Mouse (Mus musculus): Measurements from ENCODE around the gene Scn9a. TPM values are rescaled to one million over a fixed set of nuclear protein-coding genes. Genes with fewer than 3 reads are reported as not detected.
A peak's percentile ranks its signal among the peaks of the same experiment; 100 is the strongest.

Scn9a gene
- polyA plus RNA-seq, 1 experiment = 0.44 TPM

DNA sequence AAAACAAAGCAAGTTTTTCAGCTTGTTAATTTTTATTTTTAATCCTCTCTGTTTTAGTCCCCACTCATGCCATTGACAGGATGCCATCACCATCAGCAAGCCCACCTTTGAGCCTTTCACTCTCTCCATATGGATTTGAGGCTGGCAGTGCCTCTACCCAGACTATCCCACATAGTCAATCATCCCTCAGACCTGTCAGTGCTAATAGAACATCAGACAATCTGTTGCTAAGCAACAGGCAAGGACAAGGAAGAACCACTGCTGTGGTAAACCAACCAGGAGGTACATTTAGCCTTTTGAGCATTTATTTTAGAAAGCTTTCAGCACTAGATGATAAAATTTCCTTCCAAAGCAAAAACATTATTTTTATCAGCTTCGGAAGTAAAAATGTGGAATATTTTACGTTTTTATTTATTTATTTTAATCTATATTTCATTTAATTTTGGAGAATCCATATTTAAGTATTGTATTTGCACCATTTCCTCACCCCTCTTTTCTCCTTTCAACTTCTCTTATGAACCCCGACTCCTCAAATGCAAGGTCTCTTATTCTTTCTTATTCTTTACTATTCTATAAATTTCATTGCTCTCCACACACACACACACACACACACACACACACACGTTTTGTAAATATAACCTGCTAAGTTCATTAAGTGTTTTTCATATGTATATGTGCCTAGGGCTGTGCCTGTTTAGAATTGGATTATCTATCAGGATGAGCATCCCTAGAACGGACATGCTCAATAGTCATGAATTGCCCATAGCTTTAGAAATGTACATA, 54.5 kb downstream of the Scn9a start:
- no peak for TF ChIP-seq POLR2A (IDR thresholded peaks at IDR 0.05; ENCODE audit: extremely low read depth, insufficient read depth, low read length)
- Histone ChIP-seq H3K4me1 (ENCODE audit: control insufficient read depth, insufficient read depth, low read length) (no peaks in the 10 kb centered on the region), H3K4me3 (ENCODE audit: insufficient read depth, low read length) (no peak overlapping the region), H3K27ac (ENCODE audit: insufficient read depth, low read length) (no peak overlapping the region)

- Histone ChIP-seq H3K4me3 (ENCODE audit: insufficient read depth, low read length) (no peak overlapping the region), H3K27ac (ENCODE audit: insufficient read depth, low read length) (no peak overlapping the region), H3K4me1 (ENCODE audit: control insufficient read depth, insufficient read depth, low read length) (no peaks in the 10 kb centered on the region)
- no peak for TF ChIP-seq CTCF (IDR thresholded peaks at IDR 0.05; ENCODE audit: extremely low read depth, insufficient read depth, low read length)
- TF ChIP-seq POLR2A (IDR thresholded peaks at IDR 0.05; ENCODE audit: extremely low read depth, insufficient read depth, low read length) = no peak
These were observed 86.5 kb downstream of the Scn9a start for GRCm38 (mm10) chr2:66548254-66548653.

- Histone ChIP-seq H3K4me3 (ENCODE audit: insufficient read depth, low read length) (no peak overlapping the region), H3K27ac (ENCODE audit: insufficient read depth, low read length) (no peak overlapping the region), H3K4me1 (ENCODE audit: control insufficient read depth, insufficient read depth, low read length) (no peaks in the 10 kb centered on the region)
- TF ChIP-seq POLR2A (IDR thresholded peaks at IDR 0.05; ENCODE audit: extremely low read depth, insufficient read depth, low read length) = no peak
- TF ChIP-seq CTCF (IDR thresholded peaks at IDR 0.05; ENCODE audit: extremely low read depth, insufficient read depth, low read length) = no peak
These were observed 114.8 kb downstream of the Scn9a start for GRCm38 (mm10) chr2:66519966-66520365.

GRCm38 (mm10) chr2:66511424-66511823, 123.3 kb downstream of the Scn9a start:
- no peak for TF ChIP-seq POLR2A (IDR thresholded peaks at IDR 0.05; ENCODE audit: extremely low read depth, insufficient read depth, low read length)
- no peak for TF ChIP-seq CTCF (IDR thresholded peaks at IDR 0.05; ENCODE audit: extremely low read depth, insufficient read depth, low read length)
- H3K4me3 ChIP-seq (ENCODE audit: insufficient read depth, low read length) = no peak overlapping the region
- H3K4me1 ChIP-seq (ENCODE audit: control insufficient read depth, insufficient read depth, low read length) = no peaks in the 10 kb centered on the region
- H3K27ac ChIP-seq (ENCODE audit: insufficient read depth, low read length) = no peak overlapping the region

DNA sequence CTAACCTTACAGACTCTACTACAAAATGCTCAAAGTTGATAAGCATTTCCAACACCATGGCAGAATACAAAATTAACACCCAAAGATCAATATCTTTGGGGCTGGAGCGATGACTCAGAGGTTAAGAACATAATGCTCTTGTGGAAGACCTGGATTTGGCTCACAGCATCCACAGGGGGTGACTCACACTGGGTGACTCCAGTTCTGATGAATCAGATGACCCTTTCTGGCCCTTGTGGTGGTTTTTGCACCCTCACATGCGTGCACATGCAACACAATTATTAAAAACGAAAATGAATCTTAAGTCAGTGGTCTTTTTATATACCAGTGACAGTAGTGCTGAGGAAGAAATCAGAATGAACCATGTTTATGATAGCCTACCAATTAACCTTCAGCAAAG, 126.7 kb downstream of the Scn9a start:
- no peak for TF ChIP-seq POLR2A (IDR thresholded peaks at IDR 0.05; ENCODE audit: extremely low read depth, insufficient read depth, low read length)
- TF ChIP-seq CTCF (IDR thresholded peaks at IDR 0.05; ENCODE audit: extremely low read depth, insufficient read depth, low read length) = no peak

GRCm38 (mm10) chr2:66507616-66508015, 127.1 kb downstream of the Scn9a start:
- Histone ChIP-seq H3K4me1 (ENCODE audit: control insufficient read depth, insufficient read depth, low read length) (no peaks in the 10 kb centered on the region), H3K4me3 (ENCODE audit: insufficient read depth, low read length) (no peak overlapping the region), H3K27ac (ENCODE audit: insufficient read depth, low read length) (no peak overlapping the region)
- TF ChIP-seq POLR2A (IDR thresholded peaks at IDR 0.05; ENCODE audit: extremely low read depth, insufficient read depth, low read length) (no peak), CTCF (IDR thresholded peaks at IDR 0.05; ENCODE audit: extremely low read depth, insufficient read depth, low read length) (no peak)

More for the DNA sequence above, 126.7 kb downstream of the Scn9a start:
- no peak overlapping the region for H3K4me3 ChIP-seq (ENCODE audit: insufficient read depth, low read length)
- no peak overlapping the region for H3K27ac ChIP-seq (ENCODE audit: insufficient read depth, low read length)
- H3K4me1 ChIP-seq (ENCODE audit: control insufficient read depth, insufficient read depth, low read length) = no peaks in the 10 kb centered on the region

DNA sequence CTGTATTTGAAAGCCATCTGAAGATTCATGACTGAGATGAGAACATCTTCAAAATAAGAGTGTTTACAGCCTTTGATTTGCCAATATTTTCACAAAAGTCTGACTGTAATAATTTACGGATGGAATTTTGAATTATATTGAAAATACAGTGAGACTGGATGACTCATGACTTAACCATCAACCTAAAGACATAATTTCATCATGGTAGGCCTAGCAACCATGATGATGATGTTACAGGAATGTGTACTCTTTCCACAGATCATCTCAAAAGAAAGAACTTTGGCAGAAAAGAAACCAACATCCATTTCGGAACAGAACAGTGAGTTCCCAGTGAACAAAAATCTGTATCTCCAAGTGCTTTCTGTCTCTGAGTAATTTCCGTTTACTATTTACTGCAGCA, 132.6 kb downstream of the Scn9a start:
- Histone ChIP-seq H3K27ac (ENCODE audit: insufficient read depth, low read length) (no peak overlapping the region), H3K4me1 (ENCODE audit: control insufficient read depth, insufficient read depth, low read length) (no peaks in the 10 kb centered on the region), H3K4me3 (ENCODE audit: insufficient read depth, low read length) (no peak overlapping the region)
- TF ChIP-seq POLR2A (IDR thresholded peaks at IDR 0.05; ENCODE audit: extremely low read depth, insufficient read depth, low read length) = no peak
- no peak for TF ChIP-seq CTCF (IDR thresholded peaks at IDR 0.05; ENCODE audit: extremely low read depth, insufficient read depth, low read length)

DNA sequence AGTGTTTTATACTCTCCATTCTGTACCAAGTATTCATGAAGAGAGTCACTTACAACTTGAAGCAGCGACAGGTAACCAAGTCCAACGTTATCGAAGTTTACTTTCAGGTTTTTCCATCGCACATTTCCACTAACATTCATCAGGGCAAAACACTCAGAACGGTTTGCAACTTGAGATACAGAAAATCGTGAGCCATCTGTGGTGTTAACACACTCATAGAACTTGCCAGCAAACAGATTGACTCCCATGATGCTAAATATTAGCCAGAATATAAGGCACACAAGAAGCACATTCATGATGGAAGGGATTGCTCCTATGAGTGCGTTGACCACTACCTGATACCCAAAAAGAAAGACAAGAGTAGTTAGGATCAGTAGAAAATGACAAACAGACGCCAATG, 140.2 kb downstream of the Scn9a start:
- H3K4me1 ChIP-seq (ENCODE audit: control insufficient read depth, insufficient read depth, low read length) = no peaks in the 10 kb centered on the region
- H3K4me3 ChIP-seq (ENCODE audit: insufficient read depth, low read length) = no peak overlapping the region
- H3K27ac ChIP-seq (ENCODE audit: insufficient read depth, low read length) = no peak overlapping the region
- TF ChIP-seq CTCF (IDR thresholded peaks at IDR 0.05; ENCODE audit: extremely low read depth, insufficient read depth, low read length) (no peak), POLR2A (IDR thresholded peaks at IDR 0.05; ENCODE audit: extremely low read depth, insufficient read depth, low read length) (no peak)

- TF ChIP-seq POLR2A (IDR thresholded peaks at IDR 0.05; ENCODE audit: extremely low read depth, insufficient read depth, low read length) = no peak
- TF ChIP-seq CTCF (IDR thresholded peaks at IDR 0.05; ENCODE audit: extremely low read depth, insufficient read depth, low read length) = no peak
- H3K4me1 ChIP-seq (ENCODE audit: control insufficient read depth, insufficient read depth, low read length) = no peaks in the 10 kb centered on the region
- no peak overlapping the region for H3K4me3 ChIP-seq (ENCODE audit: insufficient read depth, low read length)
- H3K27ac ChIP-seq (ENCODE audit: insufficient read depth, low read length) = no peak overlapping the region
These were observed 156.4 kb downstream of the Scn9a start for GRCm38 (mm10) chr2:66478395-66478794.

DNA sequence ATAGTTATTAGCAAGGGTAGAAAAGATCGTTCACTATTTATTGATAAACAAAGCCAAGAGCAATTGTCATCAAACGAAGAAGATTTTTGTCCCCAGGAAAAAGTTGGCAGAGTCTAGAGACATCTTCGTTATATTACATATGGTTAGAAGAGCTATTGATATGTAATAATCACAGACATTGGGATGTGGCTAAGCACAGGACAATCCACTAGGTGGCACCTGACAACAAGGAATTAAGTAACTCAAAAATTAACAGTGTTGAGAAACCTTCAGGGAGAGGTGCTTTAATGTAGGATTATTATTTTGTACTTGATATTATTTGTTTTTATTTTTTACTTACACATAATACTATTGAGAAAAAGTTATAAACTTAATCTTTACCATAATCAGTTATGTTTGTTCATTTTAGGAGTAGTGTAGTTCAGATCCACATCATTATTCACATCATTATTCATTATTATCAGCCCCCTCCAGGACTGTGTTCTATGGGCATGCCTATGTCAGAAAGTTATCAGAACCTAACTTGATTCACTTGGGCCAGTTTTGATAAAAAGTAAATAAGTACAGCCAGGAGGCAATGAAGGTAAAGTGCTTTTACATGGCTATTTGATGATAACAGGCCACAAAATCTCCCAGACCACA, 161.5 kb downstream of the Scn9a start:
- Histone ChIP-seq H3K4me1 (ENCODE audit: control insufficient read depth, insufficient read depth, low read length) (no peaks in the 10 kb centered on the region), H3K27ac (ENCODE audit: insufficient read depth, low read length) (no peak overlapping the region), H3K4me3 (ENCODE audit: insufficient read depth, low read length) (no peak overlapping the region)
- peak; percentile 37; the same call in 1 of the 2 replicates for TF ChIP-seq CTCF (IDR thresholded peaks at IDR 0.05; ENCODE audit: extremely low read depth, insufficient read depth, low read length)
- no peak for TF ChIP-seq POLR2A (IDR thresholded peaks at IDR 0.05; ENCODE audit: extremely low read depth, insufficient read depth, low read length)
